Mouse (Mus musculus) embryo, embryonic 10.5 days (tissue): ENCODE data around the gene Vmn2r100.

ENCODE experiments used
- DNase-seq: peaks from one replicate; pipeline ENCODE4 v3.0.0-alpha.2; 2015; ENCODE audit warnings: low spot score

The Vmn2r100 gene

DNA sequence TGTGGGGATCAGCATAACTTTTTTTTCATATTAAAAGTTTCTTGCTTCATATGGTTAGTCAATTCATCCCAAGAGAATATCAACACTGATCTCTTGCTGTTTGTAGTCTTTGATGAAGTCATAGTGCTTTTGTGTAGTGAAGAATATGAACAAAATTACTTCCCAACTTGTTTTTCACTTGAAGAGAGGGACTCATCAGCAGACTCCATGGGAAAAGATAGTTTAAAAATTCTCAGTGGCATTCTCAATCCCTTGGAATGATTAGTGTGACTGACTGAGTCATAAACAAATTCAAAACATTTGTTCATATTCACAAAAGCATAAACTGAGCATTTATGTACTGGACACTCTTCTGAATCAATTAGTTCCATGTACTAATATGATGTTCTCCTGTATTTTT, at the start of gene Vmn2r100:
Vmn2r100 (plus strand) TSS at position 301 of the 400 bp plus-strand sequence.
- DNase-seq = no peak

GRCm38 (mm10) chr17:19482866-19483265, 21.7 kb upstream of the Vmn2r100 start:
- DNase-seq = no peak

- no peak for DNase-seq
Measured at GRCm38 (mm10) chr17:19576927-19577326, 72.4 kb downstream of the Vmn2r100 start, which contains the start of gene Vmn2r101. Gene Vmn2r101, plus strand, starts transcription at chr17:19577227.
